Mouse (Mus musculus) natural killer cell, adult 2 months (primary cell): Measurements from ENCODE around the gene Zbtb7b.

Source experiments
- DNase-seq, 2 experiments: peaks; one replicate each; pipeline ENCODE4 v3.0.0; 2022; ENCODE audit warnings: low spot score in 2 of 2

The Zbtb7b gene

DNA sequence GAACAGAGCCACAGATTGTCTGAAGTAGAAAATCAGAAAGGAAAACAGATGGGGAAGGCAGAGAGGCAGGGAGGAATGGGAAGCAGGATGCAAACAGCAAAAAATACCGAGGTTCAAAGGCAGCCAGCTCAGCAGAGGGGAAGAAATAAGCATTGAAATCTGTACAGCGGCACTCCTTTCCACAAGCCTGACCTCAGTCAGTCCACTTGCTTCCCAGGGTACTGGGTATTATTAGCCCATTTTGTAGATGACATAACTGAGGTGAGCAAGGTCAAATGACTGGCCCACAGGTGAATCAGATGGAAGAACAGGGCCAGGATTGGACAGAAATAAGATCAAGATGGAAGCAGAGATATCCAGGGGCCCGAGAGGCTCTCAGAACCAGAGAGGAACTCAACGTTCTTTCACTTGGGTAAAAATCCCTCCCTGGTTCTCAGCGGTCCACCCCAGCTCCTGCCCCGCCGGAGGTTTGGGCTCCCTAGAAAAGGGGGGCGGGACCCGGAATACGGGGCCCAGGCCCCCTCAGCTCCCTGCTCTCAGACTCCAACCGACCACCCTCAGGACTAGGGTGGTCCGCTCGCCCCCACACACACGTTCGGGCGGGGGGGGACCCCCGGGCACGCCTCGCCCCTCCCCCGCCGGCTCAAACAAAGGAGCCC lies 57.4 kb downstream of the Zbtb7b start:
- DNase-seq, result no peak

DNA sequence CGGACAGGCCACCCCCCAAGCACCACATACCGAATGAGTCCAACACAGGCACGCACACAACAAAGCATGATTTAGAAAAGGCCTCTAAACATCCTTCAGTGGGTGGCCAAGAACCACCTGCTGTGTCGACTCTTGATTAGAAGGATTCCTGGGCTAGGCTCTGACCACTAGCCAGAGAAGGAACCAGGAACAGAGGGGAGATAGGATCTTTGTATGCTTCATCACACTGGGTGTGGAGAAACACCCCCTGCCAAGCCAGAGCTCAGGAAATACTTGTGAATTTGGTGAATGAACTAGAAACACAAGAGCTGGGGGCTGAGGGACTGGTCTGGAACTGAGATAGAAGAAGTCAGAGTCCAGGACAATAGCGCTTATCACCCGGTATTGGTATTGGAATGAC lies 58.0 kb downstream of the Zbtb7b start:
- no peak for DNase-seq

DNA sequence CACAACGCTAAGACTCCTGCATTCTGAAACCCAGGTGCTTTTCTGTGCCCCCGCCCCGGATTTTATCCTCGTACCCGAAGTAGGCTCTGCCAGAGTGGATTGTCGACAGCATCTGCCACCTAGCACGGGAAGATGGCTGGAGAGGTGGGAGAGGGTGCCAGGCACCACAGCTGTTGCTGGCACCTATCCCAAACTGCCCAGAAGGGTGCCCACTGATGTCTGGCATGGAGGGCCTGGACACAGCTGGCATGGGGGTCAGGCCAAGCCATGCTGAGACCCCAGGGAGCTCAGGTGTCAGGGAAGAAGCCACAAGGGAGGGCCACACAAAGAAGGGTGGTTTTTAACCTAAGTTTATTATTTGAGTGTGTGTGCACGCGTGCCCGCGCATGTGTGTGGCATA lies 61.5 kb downstream of the Zbtb7b start:
- no peak for DNase-seq

- DNase-seq, result no peak
These were observed 62.1 kb downstream of the Zbtb7b start for GRCm38 (mm10) chr3:89332476-89332875.

GRCm38 (mm10) chr3:89332013-89332412 lies 62.6 kb downstream of the Zbtb7b start:
- DNase-seq, result no peak

- DNase-seq, result no peak
These were observed 63.0 kb downstream of the Zbtb7b start for GRCm38 (mm10) chr3:89331561-89331960.

DNA sequence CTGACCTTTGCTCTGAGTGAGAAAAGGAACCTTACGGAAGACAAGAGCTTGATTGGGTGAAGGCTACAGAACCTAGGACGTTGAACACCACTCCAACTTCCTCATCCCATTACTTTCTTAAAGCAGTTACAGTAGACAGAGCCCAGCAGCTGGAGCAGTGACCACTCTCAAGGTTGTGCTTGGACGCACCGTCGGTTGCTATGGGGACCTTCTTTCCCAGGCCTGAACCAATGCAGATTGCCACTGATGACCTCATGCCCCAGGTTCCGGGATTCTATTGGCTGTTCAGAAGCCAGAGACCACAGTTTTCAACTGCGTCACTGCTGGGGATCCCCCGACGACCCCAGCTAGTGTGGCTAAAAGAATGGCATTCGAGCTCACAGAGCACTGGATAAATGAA lies 63.6 kb downstream of the Zbtb7b start:
- no peak for DNase-seq

GRCm38 (mm10) chr3:89330346-89330745 lies 64.2 kb downstream of the Zbtb7b start:
- DNase-seq, result no peak

GRCm38 (mm10) chr3:89328623-89329022 lies 66.0 kb downstream of the Zbtb7b start:
- no peak for DNase-seq
